Mouse (Mus musculus): Measurements from ENCODE around the gene Cytl1. TPM values are rescaled to one million over a fixed set of nuclear protein-coding genes. Genes with fewer than 3 reads are reported as not detected.

Cytl1 gene
- total RNA-seq (2023): not detected

GRCm38 (mm10) chr5:37735224-37735623 lies at the start of gene Cytl1:
Cytl1 (plus strand) TSS chr5:37735519.

GRCm38 (mm10) chr5:37716505-37717372 lies 18.6 kb upstream of the Cytl1 start, which contains the start of gene Stk32b:
Stk32b (minus strand) TSS chr5:37717171.

Other genes with a start within 250 kb of the Cytl1 start
- gene Stk32b, start 18.3 kb upstream of the Cytl1 start, total RNA-seq (2023): not detected
- not detected for gene Msx1, start 89.1 kb downstream of the Cytl1 start, total RNA-seq (2023)

Measured in neutrophil, adult 83 days (primary cell).